ENCODE assay signal across 9 mouse cellular contexts in genomic region chr5:64701219-64701779, GRCm38 (mm10).
A peak's percentile ranks its signal among the peaks of the same experiment; 100 is the strongest.
DNase-seq lines count a peak whose midpoint lies in the region; ATAC-seq and TF ChIP-seq lines count a peak whose summit lies in the region.
"Had no signal": no experiment of that assay in that cellular context is flagged by ENCODE, and none has a peak within 500 bp of the region (broad histone marks: within the 10 kb centered on the region; RNA-seq: fewer than 3 reads in every experiment).

No protein-coding gene starts in this region.

- no peak overlapping the region for H3K9ac ChIP-seq in kidney, embryonic 16.5 days (replicated peaks; ENCODE audit: low read length)
- H3K9ac ChIP-seq in embryonic facial prominence, embryonic 15.5 days = no peak overlapping the region
- H3K9ac ChIP-seq in midbrain, postnatal 0 days (replicated peaks; ENCODE audit: low read length, poor library complexity, severe bottlenecking) = no peak overlapping the region

- TF ChIP-seq CTCF in midbrain, postnatal 0 days (IDR thresholded peaks at IDR 0.05) = no peak

- H3K27me3 ChIP-seq in kidney, embryonic 16.5 days (ENCODE audit: insufficient read depth, low read length) = no peaks in the 10 kb centered on the region
- H3K27me3 ChIP-seq in embryonic facial prominence, embryonic 15.5 days = no peaks in the 10 kb centered on the region
- H3K27me3 ChIP-seq in limb, embryonic 10.5 days (ENCODE audit: low read depth, poor library complexity, severe bottlenecking) = no peaks in the 10 kb centered on the region
- no peaks in the 10 kb centered on the region for H3K27me3 ChIP-seq in midbrain, postnatal 0 days (ENCODE audit: insufficient read depth, low read length)
- H3K27me3 ChIP-seq: Patski had no signal

- 78% methylated on average over 14 of the region's 14 CpGs for WGBS in kidney, embryonic 16.5 days
- 56% methylated on average over 14 of the region's 14 CpGs for WGBS in embryonic facial prominence, embryonic 15.5 days
- WGBS in limb, embryonic 10.5 days = 76% methylated on average over 14 of the region's 14 CpGs
- WGBS in midbrain, postnatal 0 days = 52% methylated on average over 14 of the region's 14 CpGs

- ATAC-seq in kidney, embryonic 16.5 days (ENCODE audit: low FRiP score, low TSS enrichment) = no peak
- 0 out of 2 replicates have a peak, but pooled peaks have one; percentile 31 for ATAC-seq in embryonic facial prominence, embryonic 15.5 days (ENCODE audit: insufficient number of reproducible peaks, low FRiP score, low TSS enrichment, low read depth)
- no peak for ATAC-seq in midbrain, postnatal 0 days (ENCODE audit: low FRiP score)
- ATAC-seq: Patski had no signal

- H3K9me3 ChIP-seq in kidney, embryonic 16.5 days (ENCODE audit: low read length) = no peaks in the 10 kb centered on the region
- H3K9me3 ChIP-seq in embryonic facial prominence, embryonic 15.5 days (replicated peaks) = no peaks in the 10 kb centered on the region
- H3K9me3 ChIP-seq in limb, embryonic 10.5 days (replicated peaks) = no peaks in the 10 kb centered on the region
- H3K9me3 ChIP-seq in midbrain, postnatal 0 days (ENCODE audit: low read length) = no peaks in the 10 kb centered on the region

- peaks cover 22% of the 10 kb centered on the region for H3K4me1 ChIP-seq in kidney, embryonic 16.5 days (ENCODE audit: insufficient read depth, low read length)
- H3K4me1 ChIP-seq in embryonic facial prominence, embryonic 15.5 days = peaks cover 37% of the 10 kb centered on the region
- H3K4me1 ChIP-seq in limb, embryonic 10.5 days = peaks cover 16% of the 10 kb centered on the region
- H3K4me1 ChIP-seq in midbrain, postnatal 0 days (ENCODE audit: insufficient read depth, low read length) = peaks cover 8% of the 10 kb centered on the region; the same call in 1 of the 2 replicates

- H3K4me3 ChIP-seq in kidney, embryonic 16.5 days (ENCODE audit: low read length) = no peak overlapping the region
- H3K4me3 ChIP-seq in embryonic facial prominence, embryonic 15.5 days (replicated peaks) = no peak overlapping the region
- H3K4me3 ChIP-seq in limb, embryonic 10.5 days = no peak overlapping the region
- H3K4me3 ChIP-seq in midbrain, postnatal 0 days (ENCODE audit: low read depth, low read length) = no peak overlapping the region

- DNase-seq in kidney, adult 18-20 months = no peak
- DNase-seq in limb, embryonic 10.5 days (ENCODE audit: low spot score) = no peak
- DNase-seq in midbrain, postnatal 0 days (ENCODE audit: low spot score) = no peak
- DNase-seq in spleen, adult 12 weeks (ENCODE audit: low spot score) = no peak
- DNase-seq in frontal cortex, postnatal 14 days (ENCODE audit: low spot score in 2 of 2) = no peak
- no peak for DNase-seq in layer of hippocampus, postnatal 14 days (ENCODE audit: low spot score in 2 of 2)

- H3K4me2 ChIP-seq in kidney, embryonic 16.5 days (replicated peaks; ENCODE audit: low read depth, low read length) = no peak overlapping the region
- peak overlapping the region; percentile 36 for H3K4me2 ChIP-seq in embryonic facial prominence, embryonic 15.5 days (replicated peaks)
- H3K4me2 ChIP-seq in midbrain, postnatal 0 days (ENCODE audit: low read depth, low read length, poor library complexity, severe bottlenecking) = peak overlapping the region; percentile 15; the same call in 1 of the 2 replicates

- H3K36me3 ChIP-seq in kidney, embryonic 16.5 days (ENCODE audit: insufficient read depth, low read length) = no peaks in the 10 kb centered on the region
- no peaks in the 10 kb centered on the region for H3K36me3 ChIP-seq in embryonic facial prominence, embryonic 15.5 days
- no peaks in the 10 kb centered on the region for H3K36me3 ChIP-seq in limb, embryonic 10.5 days
- H3K36me3 ChIP-seq in midbrain, postnatal 0 days (ENCODE audit: insufficient read depth, low read length) = no peaks in the 10 kb centered on the region

- peak overlapping the region; percentile 83 for H3K27ac ChIP-seq in kidney, embryonic 16.5 days (ENCODE audit: low read length)
- H3K27ac ChIP-seq in embryonic facial prominence, embryonic 15.5 days (replicated peaks) = peak overlapping the region; percentile 88
- peak overlapping the region; percentile 84 for H3K27ac ChIP-seq in limb, embryonic 10.5 days
- peak overlapping the region; percentile 60 for H3K27ac ChIP-seq in midbrain, postnatal 0 days (ENCODE audit: low read depth, low read length)
